Mouse (Mus musculus) left cerebral cortex, adult 8-10 months (tissue): ENCODE data around the gene Chil1. TPM values are rescaled to one million over a fixed set of nuclear protein-coding genes. Genes with fewer than 3 reads are reported as not detected.

Source experiments
- DNase-seq, 2 experiments: peaks; one replicate each; pipeline ENCODE4 v3.0.0; 2022; ENCODE audit warnings: low spot score in 2 of 2
- total RNA-seq, 4 experiments: library from RNA; stranded (reverse); gene quantifications; 2 replicates each; pipeline ENCODE4 v1.2.4; 2022

Chil1 gene
- total RNA-seq, 4 experiments from 2014 or later = 15.8 to 28.9 (median 21.5) TPM

GRCm38 (mm10) chr1:134201751-134202420 lies 19.9 kb downstream of the Chil1 start:
- no peak for DNase-seq

- DNase-seq = peak in 1 of 2 experiments; percentile 63
Observed at GRCm38 (mm10) chr1:134204230-134204629, 22.3 kb downstream of the Chil1 start.

GRCm38 (mm10) chr1:134205296-134206018 lies 23.5 kb downstream of the Chil1 start:
- DNase-seq = no peak

- DNase-seq = no peak
Observed at GRCm38 (mm10) chr1:134206085-134206484, 24.1 kb downstream of the Chil1 start.

GRCm38 (mm10) chr1:134210179-134210755 lies 28.3 kb downstream of the Chil1 start:
- DNase-seq = no peak

- DNase-seq = no peak
Observed at GRCm38 (mm10) chr1:134211043-134211442, 29.1 kb downstream of the Chil1 start.

- DNase-seq = no peak
Observed at GRCm38 (mm10) chr1:134211631-134212030, 29.7 kb downstream of the Chil1 start.

GRCm38 (mm10) chr1:134212351-134212750 lies 30.4 kb downstream of the Chil1 start:
- no peak for DNase-seq

- no peak for DNase-seq
Observed at GRCm38 (mm10) chr1:134213405-134213804, 31.4 kb downstream of the Chil1 start.

- no peak for DNase-seq
Observed at GRCm38 (mm10) chr1:134215059-134215458, 33.1 kb downstream of the Chil1 start.

GRCm38 (mm10) chr1:134215751-134216628 lies 34.0 kb downstream of the Chil1 start:
- no peak for DNase-seq

- DNase-seq = no peak
Observed at GRCm38 (mm10) chr1:134216629-134216971, 34.6 kb downstream of the Chil1 start.

GRCm38 (mm10) chr1:134217028-134217481 lies 35.1 kb downstream of the Chil1 start:
- no peak for DNase-seq

GRCm38 (mm10) chr1:134217942-134218341 lies 36.0 kb downstream of the Chil1 start:
- no peak for DNase-seq

GRCm38 (mm10) chr1:134219608-134220007 lies 37.6 kb downstream of the Chil1 start:
- no peak for DNase-seq

- DNase-seq = no peak
Observed at GRCm38 (mm10) chr1:134221172-134221571, 39.2 kb downstream of the Chil1 start.

- DNase-seq = no peak
Observed at GRCm38 (mm10) chr1:134222122-134223055, 40.4 kb downstream of the Chil1 start.

- no peak for DNase-seq
Observed at GRCm38 (mm10) chr1:134224649-134225227, 42.8 kb downstream of the Chil1 start.

- no peak for DNase-seq
Observed at GRCm38 (mm10) chr1:134225375-134225774, 43.4 kb downstream of the Chil1 start.

- no peak for DNase-seq
Observed at GRCm38 (mm10) chr1:134226739-134227138, 44.8 kb downstream of the Chil1 start.
